Mouse (Mus musculus) gastrocnemius, adult 8-10 months (tissue): Measurements from ENCODE around the gene Mtmr3. TPM values are rescaled to one million over a fixed set of nuclear protein-coding genes. Genes with fewer than 3 reads are reported as not detected.

Experiments
- DNase-seq, 2 experiments: peaks; one replicate each; pipeline ENCODE4 v3.0.0; 2022; ENCODE audit warnings: low spot score in 2 of 2
- total RNA-seq, 4 experiments: library from RNA; stranded (reverse); gene quantifications; 2 replicates each; pipeline ENCODE4 v1.2.4; 2022

The Mtmr3 gene
- total RNA-seq, 4 experiments from 2014 or later = 45.9 to 59.7 (median 51.7) TPM

- no peak for DNase-seq
Observed at GRCm38 (mm10) chr11:4536645-4537044, 58.0 kb downstream of the Mtmr3 start.

- DNase-seq = no peak
Observed at GRCm38 (mm10) chr11:4527132-4527531, 67.5 kb downstream of the Mtmr3 start.

- no peak for DNase-seq
Observed at GRCm38 (mm10) chr11:4522142-4522664, 72.5 kb downstream of the Mtmr3 start.

GRCm38 (mm10) chr11:4518981-4519380, 75.7 kb downstream of the Mtmr3 start:
- DNase-seq = no peak

- no peak for DNase-seq
Observed at GRCm38 (mm10) chr11:4507421-4507820, 87.2 kb downstream of the Mtmr3 start.

GRCm38 (mm10) chr11:4506486-4506885, 88.2 kb downstream of the Mtmr3 start:
- DNase-seq = no peak

GRCm38 (mm10) chr11:4502206-4502605, 92.5 kb downstream of the Mtmr3 start:
- no peak for DNase-seq

- no peak for DNase-seq
Observed at GRCm38 (mm10) chr11:4500826-4501225, 93.8 kb downstream of the Mtmr3 start.

- DNase-seq = no peak
Observed at GRCm38 (mm10) chr11:4500261-4500660, 94.4 kb downstream of the Mtmr3 start.

GRCm38 (mm10) chr11:4499456-4499855, 95.2 kb downstream of the Mtmr3 start:
- DNase-seq = no peak

- DNase-seq = no peak
Observed at GRCm38 (mm10) chr11:4498774-4499173, 95.9 kb downstream of the Mtmr3 start.

- DNase-seq = no peak
Observed at GRCm38 (mm10) chr11:4497501-4498118, 97.1 kb downstream of the Mtmr3 start.

- DNase-seq = no peak
Observed at GRCm38 (mm10) chr11:4495021-4495540, 99.6 kb downstream of the Mtmr3 start.

- no peak for DNase-seq
Observed at GRCm38 (mm10) chr11:4489207-4489606, 105.5 kb downstream of the Mtmr3 start.

GRCm38 (mm10) chr11:4488798-4489197, 105.9 kb downstream of the Mtmr3 start:
- DNase-seq = no peak

GRCm38 (mm10) chr11:4488367-4488766, 106.3 kb downstream of the Mtmr3 start:
- no peak for DNase-seq

GRCm38 (mm10) chr11:4487401-4487965, 107.2 kb downstream of the Mtmr3 start:
- DNase-seq = no peak

- no peak for DNase-seq
Observed at GRCm38 (mm10) chr11:4484541-4484940, 110.1 kb downstream of the Mtmr3 start.

- DNase-seq = no peak
Observed at GRCm38 (mm10) chr11:4482641-4483040, 112.0 kb downstream of the Mtmr3 start.

GRCm38 (mm10) chr11:4476184-4476697, 118.4 kb downstream of the Mtmr3 start:
- no peak for DNase-seq

GRCm38 (mm10) chr11:4472464-4473179, 122.0 kb downstream of the Mtmr3 start:
- DNase-seq = no peak

GRCm38 (mm10) chr11:4471734-4472133, 122.9 kb downstream of the Mtmr3 start:
- no peak for DNase-seq
